Mouse (Mus musculus) ES-Bruce4 (cell line): Measurements from ENCODE around the gene Dner. TPM values are rescaled to one million over a fixed set of nuclear protein-coding genes. Genes with fewer than 3 reads are reported as not detected.
A peak's percentile ranks its signal among the peaks of the same experiment; 100 is the strongest.

Source experiments
- H3K27ac ChIP-seq: 2 replicates; pipeline ENCODE4 v1.5.1; 2012; ENCODE audit warnings: low read length, inconsistent platforms; ENCODE audit not compliant: insufficient read depth
- H3K27me3 ChIP-seq: 2 replicates; pipeline ENCODE4 v1.6.1; 2012; ENCODE audit warnings: mild to moderate bottlenecking, low read length, inconsistent platforms; ENCODE audit not compliant: control insufficient read depth, poor library complexity, insufficient read depth, severe bottlenecking
- H3K36me3 ChIP-seq: 2 replicates; pipeline ENCODE4 v1.6.1; 2012; ENCODE audit warnings: inconsistent platforms, mild to moderate bottlenecking, low read length, moderate library complexity; ENCODE audit not compliant: control insufficient read depth, poor library complexity, insufficient read depth, severe bottlenecking
- H3K4me1 ChIP-seq: one replicate; pipeline ENCODE4 v1.8.1; 2011; ENCODE audit warnings: low read length; ENCODE audit not compliant: control insufficient read depth, insufficient read depth
- H3K4me3 ChIP-seq: 2 replicates; pipeline ENCODE4 v1.5.1; 2011; ENCODE audit warnings: low read depth, mild to moderate bottlenecking, low read length
- H3K9ac ChIP-seq: 2 replicates; pipeline ENCODE4 v1.6.1; 2012; ENCODE audit warnings: low read depth, mild to moderate bottlenecking, inconsistent platforms; ENCODE audit not compliant: poor library complexity, severe bottlenecking
- H3K9me3 ChIP-seq: replicated peaks from 2 replicates; pipeline ENCODE4 v1.6.1; 2012; ENCODE audit warnings: mild to moderate bottlenecking, low read length, inconsistent platforms; ENCODE audit not compliant: control insufficient read depth, poor library complexity, insufficient read depth, severe bottlenecking
- CTCF ChIP-seq: IDR thresholded peaks from one replicate; pipeline ENCODE4 v1.8.1; 2011; ENCODE audit warnings: low read depth, low read length
- EP300 ChIP-seq: IDR thresholded peaks from 2 replicates; pipeline ENCODE4 v1.6.1; 2011; ENCODE audit warnings: low read depth, low read length; ENCODE audit not compliant: insufficient read depth
- POLR2A ChIP-seq: IDR thresholded peaks from one replicate; pipeline ENCODE4 v1.8.1; 2011; ENCODE audit warnings: low read length; ENCODE audit not compliant: insufficient read depth
- polyA plus RNA-seq: library from polyadenylated mRNA; stranded (reverse); fragments of >200 nt; gene quantifications from 2 replicates; pipeline ENCODE4 v1.2.4, GENCODE M21; 2011; ENCODE audit warnings: low read depth; ENCODE audit not compliant: missing spikeins, insufficient read depth, insufficient read length

Gene Dner
- polyA plus RNA-seq, 1 experiment: 9.5 TPM

- no peaks in the 10 kb centered on the region for H3K4me1 ChIP-seq
- H3K9me3 ChIP-seq: no peaks in the 10 kb centered on the region
- H3K9ac ChIP-seq: no peak overlapping the region
- no peaks in the 10 kb centered on the region for H3K27me3 ChIP-seq
- TF ChIP-seq POLR2A: no peak
- TF ChIP-seq CTCF: no peak
- TF ChIP-seq EP300: no peak
- no peak overlapping the region for H3K4me3 ChIP-seq
- H3K36me3 ChIP-seq: no peaks in the 10 kb centered on the region
- H3K27ac ChIP-seq: no peak overlapping the region
Measured at GRCm38 (mm10) chr1:84599025-84599424, 97.0 kb downstream of the Dner start.

GRCm38 (mm10) chr1:84596023-84596422 is 100.0 kb downstream of the Dner start:
- Histone ChIP-seq H3K4me3 (no peak overlapping the region), H3K27ac (no peak overlapping the region), H3K36me3 (no peaks in the 10 kb centered on the region), H3K27me3 (no peaks in the 10 kb centered on the region), H3K9ac (no peak overlapping the region), H3K9me3 (no peaks in the 10 kb centered on the region), H3K4me1 (no peaks in the 10 kb centered on the region)
- TF ChIP-seq POLR2A (no peak), CTCF (no peak), EP300 (no peak)

GRCm38 (mm10) chr1:84592394-84592793 is 103.6 kb downstream of the Dner start:
- Histone ChIP-seq H3K27ac (no peak overlapping the region), H3K27me3 (no peaks in the 10 kb centered on the region), H3K36me3 (no peaks in the 10 kb centered on the region), H3K4me1 (no peaks in the 10 kb centered on the region), H3K9ac (no peak overlapping the region), H3K9me3 (no peaks in the 10 kb centered on the region), H3K4me3 (no peak overlapping the region)
- no peak for TF ChIP-seq CTCF
- no peak for TF ChIP-seq EP300
- no peak for TF ChIP-seq POLR2A

GRCm38 (mm10) chr1:84590534-84590933 is 105.5 kb downstream of the Dner start:
- no peak overlapping the region for H3K4me3 ChIP-seq
- no peaks in the 10 kb centered on the region for H3K9me3 ChIP-seq
- TF ChIP-seq CTCF (no peak), POLR2A (no peak), EP300 (no peak)
- no peaks in the 10 kb centered on the region for H3K4me1 ChIP-seq
- no peaks in the 10 kb centered on the region for H3K36me3 ChIP-seq
- H3K9ac ChIP-seq: no peak overlapping the region
- no peaks in the 10 kb centered on the region; the same call in 1 of the 2 replicates for H3K27me3 ChIP-seq
- no peak overlapping the region for H3K27ac ChIP-seq

GRCm38 (mm10) chr1:84585434-84585833 is 110.6 kb downstream of the Dner start:
- H3K4me1 ChIP-seq: no peaks in the 10 kb centered on the region
- TF ChIP-seq EP300 (no peak), POLR2A (no peak), CTCF (no peak)
- no peak overlapping the region for H3K4me3 ChIP-seq
- no peaks in the 10 kb centered on the region for H3K9me3 ChIP-seq
- H3K36me3 ChIP-seq: no peaks in the 10 kb centered on the region
- H3K27me3 ChIP-seq: no peaks in the 10 kb centered on the region; the same call in 1 of the 2 replicates
- H3K9ac ChIP-seq: no peak overlapping the region
- H3K27ac ChIP-seq: no peak overlapping the region

GRCm38 (mm10) chr1:84581812-84582211 is 114.2 kb downstream of the Dner start:
- no peaks in the 10 kb centered on the region for H3K4me1 ChIP-seq
- TF ChIP-seq CTCF (peak; percentile 68), EP300 (no peak)
- H3K36me3 ChIP-seq: no peaks in the 10 kb centered on the region
- H3K9ac ChIP-seq: no peak overlapping the region
- H3K27ac ChIP-seq: no peak overlapping the region
- H3K9me3 ChIP-seq: no peaks in the 10 kb centered on the region
- H3K27me3 ChIP-seq: no peaks in the 10 kb centered on the region; the same call in 1 of the 2 replicates
- H3K4me3 ChIP-seq: no peak overlapping the region
